Mouse (Mus musculus) embryonic facial prominence, embryonic 10.5 days (tissue): ENCODE data around the gene Runx3. TPM values are rescaled to one million over a fixed set of nuclear protein-coding genes. Genes with fewer than 3 reads are reported as not detected.

Source experiments
- DNase-seq: peaks from one replicate; pipeline ENCODE4 v3.0.0-alpha.2; 2017; ENCODE audit warnings: low spot score
- H3K27ac ChIP-seq: fragments of 300-500 bp; sonication (generic); replicated peaks from 2 replicates; pipeline ENCODE4 v1.5.1; 2016; ENCODE audit warnings: mild to moderate bottlenecking
- H3K27me3 ChIP-seq: fragments of 300-500 bp; sonication (generic); replicated peaks from 2 replicates; pipeline ENCODE4 v1.6.1; 2016; ENCODE audit warnings: low read depth, mild to moderate bottlenecking; ENCODE audit not compliant: poor library complexity, severe bottlenecking
- H3K36me3 ChIP-seq: fragments of 300-500 bp; sonication (generic); replicated peaks from 2 replicates; pipeline ENCODE4 v1.6.1; 2016; ENCODE audit warnings: mild to moderate bottlenecking, moderate library complexity
- H3K4me1 ChIP-seq: fragments of 300-500 bp; sonication (generic); 2 replicates; pipeline ENCODE4 v1.6.1; 2016
- H3K4me3 ChIP-seq: fragments of 300-500 bp; sonication (generic); 2 replicates; pipeline ENCODE4 v1.5.1; 2016; ENCODE audit warnings: mild to moderate bottlenecking, moderate library complexity
- H3K9me3 ChIP-seq: fragments of 300-500 bp; sonication (generic); 2 replicates; pipeline ENCODE4 v1.6.1; 2016; ENCODE audit warnings: mild to moderate bottlenecking
- WGBS: fragments of 180-500 bp; shearing (Covaris S2); methylation state at CpG from one replicate; pipeline ENCODE4 v1.1.7; 2016; 5-methylcytosine and 5-hydroxymethylcytosine counted together
- polyA plus RNA-seq: library from polyadenylated mRNA; unstranded; fragments of >200 nt; fragmentation: Nextera tagmentation; extraction: Ambion mirVana; gene quantifications from 2 replicates; pipeline ENCODE4 v1.2.1, GENCODE M21; 2016

Gene Runx3
- polyA plus RNA-seq, 1 experiment from 2014 or later, result 0.04 TPM

DNA sequence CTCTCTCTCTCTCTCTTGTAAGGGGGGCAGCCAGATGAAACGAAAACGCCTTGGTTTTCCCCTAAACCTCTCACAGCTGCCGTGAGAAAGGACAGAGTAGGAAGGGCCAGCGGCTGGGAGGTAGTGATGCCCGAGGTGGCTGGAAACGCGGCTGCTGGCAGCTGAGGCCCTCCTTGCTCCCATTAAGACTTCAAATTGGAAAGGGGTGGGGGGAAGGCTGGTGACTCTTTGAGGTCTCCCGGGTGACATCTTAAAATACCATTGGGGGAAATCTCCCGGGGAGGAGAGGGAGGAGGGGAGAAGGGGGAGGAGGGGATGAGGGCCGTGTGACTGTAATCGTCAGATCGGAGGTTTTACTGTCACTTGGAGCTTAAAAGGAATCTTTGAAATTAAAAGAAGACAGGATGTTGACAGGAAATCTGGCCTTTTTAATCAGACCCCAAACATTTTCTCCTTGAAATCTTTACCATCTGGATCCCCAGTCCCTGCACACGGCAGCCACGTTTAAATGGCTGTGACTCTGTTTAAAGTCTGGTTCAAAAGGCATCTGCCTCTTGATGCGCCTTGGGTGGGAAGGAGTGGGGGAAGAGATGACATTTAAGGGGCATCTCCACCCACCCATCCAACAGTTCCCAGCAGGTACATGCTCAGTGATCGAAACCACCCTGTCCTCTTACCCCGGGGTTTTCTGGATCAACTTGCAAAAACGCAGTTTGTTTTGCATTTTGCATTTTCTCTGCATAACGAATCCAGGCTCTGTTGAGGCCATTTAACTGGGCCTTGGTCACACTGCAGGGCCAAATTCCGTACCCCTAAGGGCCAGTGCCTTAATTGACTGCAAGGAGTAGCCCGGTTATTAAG lies 33.9 kb downstream of the Runx3 start:
- Histone ChIP-seq H3K4me3 (peak overlapping the region; percentile 54; the same call in 1 of the 2 replicates), H3K27me3 (peaks cover 100% of the 10 kb centered on the region), H3K9me3 (no peaks in the 10 kb centered on the region), H3K27ac (no peak overlapping the region), H3K36me3 (no peaks in the 10 kb centered on the region), H3K4me1 (peaks cover 61% of the 10 kb centered on the region)
- WGBS, result 1% methylated on average over 21 of the region's 21 CpGs
- peak; percentile 61 for DNase-seq

DNA sequence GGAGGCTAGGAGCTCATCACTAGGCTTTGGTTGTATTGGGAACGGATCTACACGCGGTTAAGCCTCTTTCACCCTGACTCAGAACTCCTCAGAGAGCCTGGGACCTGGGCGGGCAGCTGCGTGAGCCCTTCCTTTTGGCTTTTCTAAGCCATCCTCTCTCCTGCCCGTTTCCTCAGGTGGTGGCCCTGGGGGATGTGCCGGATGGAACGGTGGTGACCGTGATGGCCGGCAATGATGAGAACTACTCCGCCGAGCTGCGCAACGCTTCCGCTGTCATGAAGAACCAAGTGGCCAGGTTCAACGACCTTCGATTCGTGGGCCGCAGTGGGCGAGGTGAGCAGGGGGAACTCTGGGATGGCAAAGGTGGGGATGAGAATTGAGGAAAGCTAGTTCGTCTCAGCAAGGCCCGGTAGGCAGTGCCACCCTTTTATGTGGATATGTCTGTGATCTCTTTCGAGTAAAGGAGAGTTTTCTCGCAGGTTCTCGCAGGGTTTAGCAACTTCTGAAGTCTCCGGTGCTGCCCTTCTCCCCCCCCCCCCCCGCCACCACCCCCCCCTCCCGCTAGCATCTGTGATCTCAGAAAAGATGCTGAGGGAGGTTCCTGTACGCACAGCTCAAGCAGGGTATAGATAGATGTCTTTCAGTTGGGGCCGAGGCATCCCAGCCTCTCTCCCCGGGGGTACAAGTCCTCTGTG lies 34.8 kb downstream of the Runx3 start:
- H3K4me1 ChIP-seq, result peaks cover 70% of the 10 kb centered on the region
- H3K27me3 ChIP-seq, result peaks cover 100% of the 10 kb centered on the region
- WGBS, result 1% methylated on average over 30 of the region's 31 CpGs
- no peaks in the 10 kb centered on the region for H3K9me3 ChIP-seq
- H3K27ac ChIP-seq, result no peak overlapping the region
- DNase-seq, result peak; percentile 60
- no peak overlapping the region for H3K4me3 ChIP-seq
- no peaks in the 10 kb centered on the region for H3K36me3 ChIP-seq

DNA sequence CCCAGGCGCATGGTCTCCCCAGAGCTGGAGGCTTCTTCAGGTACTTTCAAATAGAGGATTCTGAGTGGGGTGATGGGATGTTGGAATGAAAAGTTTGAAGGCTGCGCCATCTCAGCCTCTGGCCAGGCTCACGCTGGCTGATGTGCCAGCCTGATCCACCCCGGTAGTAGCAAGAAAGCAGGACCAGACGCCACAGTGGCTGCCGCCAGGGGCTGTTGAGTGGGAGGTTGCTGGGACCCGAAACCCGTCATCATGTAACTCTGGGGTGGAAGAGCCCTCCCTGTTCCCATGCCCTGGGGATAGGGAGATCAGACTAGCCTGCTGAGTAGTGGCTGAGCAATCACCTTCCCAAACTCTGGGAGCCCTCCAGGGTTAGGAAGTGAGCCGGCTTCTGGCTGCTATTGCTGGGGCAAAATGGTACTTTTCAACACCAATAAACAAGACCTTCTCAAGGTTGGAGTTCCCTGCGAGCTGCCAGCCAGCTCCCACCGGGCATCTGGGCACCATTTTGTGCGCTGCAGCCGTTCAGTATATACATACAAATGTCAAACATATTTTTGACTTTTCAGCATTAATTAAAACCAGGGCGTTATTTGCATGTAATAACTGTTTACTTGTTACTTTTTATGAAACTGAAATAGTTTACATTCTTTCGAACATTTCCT lies 35.5 kb downstream of the Runx3 start:
- Histone ChIP-seq H3K27ac (no peak overlapping the region), H3K9me3 (no peaks in the 10 kb centered on the region), H3K36me3 (no peaks in the 10 kb centered on the region), H3K27me3 (peaks cover 100% of the 10 kb centered on the region), H3K4me1 (peaks cover 71% of the 10 kb centered on the region), H3K4me3 (no peak overlapping the region)
- WGBS, result 6% methylated on average over 15 of the region's 15 CpGs
- DNase-seq, result peak; percentile 56

DNA sequence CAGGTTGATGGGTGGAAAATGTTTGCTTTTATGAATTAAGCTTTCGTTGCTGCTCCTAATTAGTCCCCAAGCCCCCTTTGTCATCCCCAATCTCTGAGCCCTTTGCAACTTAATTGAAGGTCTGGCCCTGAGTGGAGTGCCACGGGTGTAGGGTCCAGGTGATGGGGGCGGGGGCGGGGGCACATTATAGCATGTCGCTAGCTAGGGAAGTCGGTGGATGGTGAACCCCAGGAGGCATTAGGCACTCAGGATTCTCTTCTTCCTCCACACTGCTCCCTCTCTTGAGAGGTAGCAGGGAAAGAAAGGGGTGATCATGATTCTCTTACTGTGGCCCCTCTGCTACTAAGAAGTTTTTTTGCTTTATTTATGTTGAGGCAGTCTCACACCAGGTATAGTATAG lies 36.1 kb downstream of the Runx3 start:
- peaks cover 71% of the 10 kb centered on the region for H3K4me1 ChIP-seq

DNA sequence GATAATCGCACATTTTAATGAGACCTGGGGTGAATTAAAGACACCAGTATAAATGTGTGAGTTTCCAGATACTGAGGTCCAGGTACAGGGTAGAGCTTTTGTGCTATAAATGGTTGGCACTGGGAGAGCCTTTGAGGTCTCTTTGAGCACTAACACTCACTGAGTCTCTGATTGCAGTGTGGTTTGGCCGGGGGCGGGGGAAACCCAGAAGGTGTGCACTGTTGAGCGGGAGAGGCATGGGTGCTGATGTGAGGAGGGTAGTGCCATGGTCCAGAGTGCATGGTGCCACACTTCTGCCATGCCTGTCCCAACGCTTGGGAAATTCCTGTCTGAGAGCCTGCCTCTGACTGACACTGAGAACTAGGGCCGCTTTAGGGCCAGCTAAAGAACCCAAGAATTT lies 36.9 kb downstream of the Runx3 start:
- no peaks in the 10 kb centered on the region for H3K36me3 ChIP-seq
- peaks cover 66% of the 10 kb centered on the region for H3K4me1 ChIP-seq
- peaks cover 93% of the 10 kb centered on the region for H3K27me3 ChIP-seq
- H3K9me3 ChIP-seq, result no peaks in the 10 kb centered on the region
- no peak for DNase-seq
- WGBS, result 7% methylated on average over 6 of the region's 6 CpGs
- H3K27ac ChIP-seq, result no peak overlapping the region
- no peak overlapping the region for H3K4me3 ChIP-seq

More for the DNA sequence above, 36.1 kb downstream of the Runx3 start:
- Histone ChIP-seq H3K9me3 (no peaks in the 10 kb centered on the region), H3K4me3 (no peak overlapping the region), H3K27ac (no peak overlapping the region), H3K36me3 (no peaks in the 10 kb centered on the region), H3K27me3 (peaks cover 100% of the 10 kb centered on the region)
- no peak for DNase-seq
- 7% methylated on average over 6 of the region's 6 CpGs for WGBS

DNA sequence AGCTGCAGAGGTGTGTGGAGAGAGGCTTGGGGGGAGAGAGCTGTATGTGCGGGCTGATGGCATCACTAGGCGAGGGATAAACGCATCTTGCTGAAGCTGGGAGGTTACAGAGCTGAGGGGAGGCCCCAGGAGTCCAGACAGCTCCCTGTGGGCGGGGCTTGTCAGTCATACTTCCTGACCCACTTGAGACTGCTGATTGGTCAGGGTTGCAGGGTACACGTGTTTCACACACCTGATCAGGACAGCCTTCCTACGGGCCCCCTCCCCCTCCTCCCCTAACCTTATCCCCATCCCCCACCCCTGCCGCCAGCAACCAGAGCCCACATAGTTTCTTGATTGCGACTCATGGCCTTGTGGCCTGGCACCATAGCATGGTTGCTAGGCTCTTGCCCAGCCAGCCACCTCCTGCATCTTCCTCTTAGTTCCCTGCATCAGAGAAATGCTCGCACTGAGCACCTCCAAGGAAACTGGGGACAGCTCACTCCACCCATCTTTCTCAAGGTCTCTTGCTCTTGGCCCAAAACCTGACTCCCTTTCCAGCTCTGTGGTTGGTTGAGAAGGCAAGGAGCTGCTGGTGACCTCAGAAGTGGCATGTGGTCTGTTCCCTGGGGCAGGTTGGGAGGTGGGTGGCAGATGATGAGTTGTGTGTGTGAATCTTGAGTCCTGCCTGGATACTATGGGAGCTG lies 38.4 kb downstream of the Runx3 start:
- DNase-seq, result peak; percentile 62
- Histone ChIP-seq H3K36me3 (no peaks in the 10 kb centered on the region), H3K4me3 (no peak overlapping the region), H3K27ac (no peak overlapping the region), H3K27me3 (peaks cover 87% of the 10 kb centered on the region), H3K4me1 (peaks cover 51% of the 10 kb centered on the region), H3K9me3 (no peaks in the 10 kb centered on the region)
- WGBS, result 6% methylated on average over 9 of the region's 9 CpGs

DNA sequence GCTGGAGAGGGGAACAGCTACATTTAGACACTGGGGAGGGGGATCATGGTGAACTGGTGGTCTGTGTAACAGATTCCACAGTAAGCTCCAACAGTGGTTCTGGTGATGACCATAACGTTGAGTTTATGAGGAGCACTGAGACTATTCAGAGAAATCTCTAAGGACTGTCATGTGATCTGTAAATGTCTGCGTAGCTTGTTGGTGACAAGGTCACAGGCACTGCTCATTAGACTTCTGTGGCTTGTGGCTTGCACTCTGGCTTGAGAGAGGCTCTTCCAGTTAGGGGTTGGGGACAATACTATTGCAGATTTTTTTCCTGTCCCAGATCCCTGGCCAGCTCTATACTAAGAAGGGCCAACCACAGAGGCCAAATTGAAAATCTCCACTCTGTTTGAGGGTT lies 39.2 kb downstream of the Runx3 start:
- H3K27me3 ChIP-seq, result peaks cover 87% of the 10 kb centered on the region
- no peaks in the 10 kb centered on the region for H3K36me3 ChIP-seq
- 63% methylated on average over 2 of the region's 2 CpGs for WGBS
- peaks cover 44% of the 10 kb centered on the region for H3K4me1 ChIP-seq
- H3K4me3 ChIP-seq, result no peak overlapping the region
- DNase-seq, result no peak
- no peaks in the 10 kb centered on the region for H3K9me3 ChIP-seq
- H3K27ac ChIP-seq, result no peak overlapping the region

DNA sequence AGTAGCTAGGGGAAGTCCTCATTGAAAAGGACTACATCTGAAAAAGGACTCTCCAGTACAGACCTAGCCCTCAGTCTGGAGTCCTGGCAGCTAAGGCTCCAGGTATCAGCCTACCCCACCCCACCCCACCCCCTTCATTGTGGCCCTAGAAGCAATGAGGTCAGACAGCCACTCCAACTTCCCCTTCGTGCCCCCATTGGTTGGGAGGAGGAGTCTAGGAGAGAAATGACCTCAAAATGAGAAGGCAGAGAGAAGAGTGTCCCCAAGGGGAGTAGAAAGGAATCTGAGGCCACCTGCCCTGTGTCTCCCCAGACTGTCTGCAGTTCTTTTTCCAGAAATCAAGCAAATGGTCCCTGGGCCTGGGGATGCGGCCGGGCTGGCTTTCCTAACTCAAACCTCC lies 39.7 kb downstream of the Runx3 start:
- H3K4me1 ChIP-seq, result peaks cover 46% of the 10 kb centered on the region
- DNase-seq, result no peak
- H3K27me3 ChIP-seq, result peaks cover 87% of the 10 kb centered on the region
- WGBS, result 65% methylated on average over 3 of the region's 3 CpGs
- no peak overlapping the region for H3K27ac ChIP-seq
- no peaks in the 10 kb centered on the region for H3K9me3 ChIP-seq
- H3K36me3 ChIP-seq, result no peaks in the 10 kb centered on the region
- H3K4me3 ChIP-seq, result no peak overlapping the region

DNA sequence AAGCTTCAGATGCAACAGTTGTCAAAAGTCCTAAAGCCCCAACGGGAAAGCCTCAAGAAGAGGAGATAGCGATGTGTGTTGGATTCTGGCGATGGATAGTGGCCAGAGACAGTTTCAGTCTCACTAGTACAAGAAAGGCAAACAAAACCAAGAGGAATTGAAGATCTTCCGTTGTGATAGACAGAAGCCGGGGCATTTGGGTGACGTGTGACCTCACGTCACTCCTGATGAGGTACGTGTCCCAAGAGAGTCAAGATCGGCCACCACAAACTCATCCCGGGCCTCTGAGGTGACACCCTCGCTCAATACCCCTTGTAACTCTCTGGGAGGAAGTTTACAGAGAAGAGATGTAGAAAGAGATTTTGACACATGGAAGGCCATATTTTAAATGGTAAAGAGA lies 41.0 kb downstream of the Runx3 start:
- Histone ChIP-seq H3K27ac (no peak overlapping the region), H3K36me3 (no peaks in the 10 kb centered on the region), H3K4me1 (peaks cover 50% of the 10 kb centered on the region), H3K4me3 (no peak overlapping the region), H3K9me3 (no peaks in the 10 kb centered on the region), H3K27me3 (peaks cover 87% of the 10 kb centered on the region)
- DNase-seq, result no peak
- 86% methylated on average over 11 of the region's 11 CpGs for WGBS

DNA sequence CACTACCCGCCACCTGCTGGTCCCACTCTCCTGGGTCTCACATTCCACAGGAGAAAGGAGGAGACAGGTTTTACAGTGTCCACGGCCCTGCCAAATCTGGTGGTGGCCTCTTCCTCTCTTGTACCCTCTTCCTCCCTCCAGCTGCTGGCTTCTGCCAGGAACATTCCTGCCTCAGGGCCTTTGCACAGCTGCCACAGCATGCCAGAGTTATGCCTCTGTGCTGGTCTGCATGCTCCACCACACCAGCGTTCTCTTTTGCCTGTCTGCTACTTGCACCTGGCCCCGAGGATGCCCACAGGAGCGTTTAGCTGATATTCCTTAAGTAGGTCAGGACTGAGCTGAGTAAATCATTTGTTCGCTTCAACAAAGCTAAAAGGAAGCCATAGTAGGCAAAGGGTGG lies 45.3 kb downstream of the Runx3 start:
- whole genome bisulfite sequencing, result 46% methylated on average over 6 of the region's 6 CpGs
- H3K27ac ChIP-seq, result peak overlapping the region; percentile 85
- peak overlapping the region; percentile 47; the same call in 1 of the 2 replicates for H3K4me3 ChIP-seq
- no peaks in the 10 kb centered on the region for H3K36me3 ChIP-seq
- peaks cover 48% of the 10 kb centered on the region for H3K4me1 ChIP-seq
- H3K9me3 ChIP-seq, result no peaks in the 10 kb centered on the region
- H3K27me3 ChIP-seq, result peaks cover 87% of the 10 kb centered on the region
- no peak for DNase-seq

DNA sequence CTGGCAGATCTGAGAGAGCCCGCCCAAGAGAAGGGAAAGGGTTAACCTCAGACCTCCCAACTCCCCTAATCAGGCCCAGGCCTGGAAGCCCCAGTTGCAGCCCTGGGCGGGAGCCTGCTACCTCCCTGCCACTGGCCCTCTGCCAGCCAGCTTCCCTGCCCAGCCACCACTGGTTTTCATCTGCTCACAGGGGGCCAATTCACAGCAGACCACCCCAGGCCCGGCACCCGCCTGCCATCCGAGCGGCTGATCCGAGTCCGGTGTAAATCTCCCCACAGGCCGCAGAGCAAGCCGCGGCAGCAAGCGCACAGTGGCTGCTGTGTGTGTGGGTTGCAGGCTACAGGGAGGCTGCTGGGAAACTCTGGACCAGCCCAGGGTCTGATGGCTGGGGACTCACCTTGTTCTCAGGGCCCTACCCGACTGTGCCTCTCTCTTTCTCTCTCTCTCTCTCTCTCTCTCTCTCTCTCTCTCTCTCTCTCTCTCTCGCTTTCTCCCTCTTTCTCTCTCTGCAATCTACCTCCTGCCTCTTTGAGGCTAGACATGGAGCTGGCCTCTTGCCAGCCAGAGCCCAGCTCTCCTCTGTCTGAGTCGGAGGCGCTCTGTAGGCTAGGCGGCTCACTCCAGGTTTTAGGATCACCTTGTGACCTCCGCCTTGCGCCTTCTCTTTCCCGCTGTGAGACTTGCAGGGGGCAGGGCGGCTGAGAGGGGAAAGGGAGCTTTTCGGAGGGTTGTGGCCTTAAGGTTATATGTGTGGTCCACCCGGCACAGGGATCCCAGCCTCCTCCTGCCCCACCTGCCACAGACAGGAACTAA lies 46.2 kb downstream of the Runx3 start:
- WGBS, result 2% methylated on average over 23 of the region's 23 CpGs
- Histone ChIP-seq H3K9me3 (no peaks in the 10 kb centered on the region), H3K36me3 (no peaks in the 10 kb centered on the region), H3K4me3 (peak overlapping the region; percentile 47), H3K4me1 (peaks cover 57% of the 10 kb centered on the region), H3K27me3 (peaks cover 87% of the 10 kb centered on the region), H3K27ac (peak overlapping the region; percentile 85)
- DNase-seq, result peak; percentile 83
